Mouse (Mus musculus) embryonic facial prominence, embryonic 12.5 days (tissue): Measurements from ENCODE around the gene Itpripl1. TPM values are rescaled to one million over a fixed set of nuclear protein-coding genes. Genes with fewer than 3 reads are reported as not detected.

Source experiments
- polyA plus RNA-seq: library from polyadenylated mRNA; unstranded; fragments of >200 nt; fragmentation: Nextera tagmentation; extraction: Ambion mirVana; gene quantifications from 2 replicates; pipeline ENCODE4 v1.2.1, GENCODE M21; 2016

Itpripl1 gene
- polyA plus RNA-seq, 1 experiment from 2014 or later, result 22.1 TPM

Other genes with a start within 250 kb of the Itpripl1 start
- gene Sppl2a, start 210.2 kb downstream of the Itpripl1 start, polyA plus RNA-seq, result 41.4 and 47.1 TPM in 2 replicates
- gene Ap4e1, start 134.7 kb downstream of the Itpripl1 start, polyA plus RNA-seq, result 13.4 and 13.7 TPM in 2 replicates
- 42.0 and 44.0 TPM in 2 replicates for gene Blvra, start 72.8 kb downstream of the Itpripl1 start, polyA plus RNA-seq
- 91.3 and 96.2 TPM in 2 replicates for gene Ncaph, start 9.5 kb downstream of the Itpripl1 start, polyA plus RNA-seq
- gene 1810024B03Rik, start 64.8 kb upstream of the Itpripl1 start, polyA plus RNA-seq, result 2.4 and 2.9 TPM in 2 replicates
- gene Snrnp200, start 64.9 kb upstream of the Itpripl1 start, polyA plus RNA-seq, result 88.2 and 89.1 TPM in 2 replicates
- 55.7 and 57.1 TPM in 2 replicates for gene Ciao1, start 104.4 kb upstream of the Itpripl1 start, polyA plus RNA-seq
- gene Tmem127, start 104.5 kb upstream of the Itpripl1 start, polyA plus RNA-seq, result 28.1 and 31.3 TPM in 2 replicates
- gene Stard7, start 126.8 kb upstream of the Itpripl1 start, polyA plus RNA-seq, result 82.5 and 87.3 TPM in 2 replicates
- 5.8 and 7.9 TPM in 2 replicates for gene Dusp2, start 192.7 kb upstream of the Itpripl1 start, polyA plus RNA-seq
- 0.19 TPM in 1 of 2 replicates, not detected in the other for gene Astl, start 195.2 kb upstream of the Itpripl1 start, polyA plus RNA-seq
- 1.7 and 1.8 TPM in 2 replicates for gene Adra2b, start 219.8 kb upstream of the Itpripl1 start, polyA plus RNA-seq